Mouse (Mus musculus): ENCODE measurements around the gene Nsl1. TPM values are rescaled to one million over a fixed set of nuclear protein-coding genes. Genes with fewer than 3 reads are reported as not detected.
A peak's percentile ranks its signal among the peaks of the same experiment; 100 is the strongest.

Nsl1 gene
- polyA plus RNA-seq, 1 experiment from 2014 or later: 15.2 TPM

- ATAC-seq (ENCODE audit: low FRiP score, low read depth): 0 out of 2 replicates have a peak, but pooled peaks have one; percentile 5
- peaks cover 10% of the 10 kb centered on the region for H3K4me1 ChIP-seq
- H3K27me3 ChIP-seq (replicated peaks): no peaks in the 10 kb centered on the region
- peak overlapping the region; percentile 85 for H3K4me3 ChIP-seq
- peaks cover 9% of the 10 kb centered on the region for H3K36me3 ChIP-seq
- no peak overlapping the region for H3K27ac ChIP-seq
- H3K9me3 ChIP-seq: no peaks in the 10 kb centered on the region
- H3K9ac ChIP-seq: peak overlapping the region; percentile 72
- WGBS: 8% methylated on average over 15 of the region's 15 CpGs
- H3K4me2 ChIP-seq (replicated peaks): peak overlapping the region; percentile 92
These were observed 501 bp upstream of the Nsl1 start for GRCm38 (mm10) chr1:191062241-191062780.

- H3K4me3 ChIP-seq: peak overlapping the region; percentile 85
- H3K27ac ChIP-seq: no peak overlapping the region
- peak overlapping the region; percentile 72 for H3K9ac ChIP-seq
- peak overlapping the region; percentile 92 for H3K4me2 ChIP-seq (replicated peaks)
- WGBS: 62% methylated on average over 9 of the region's 9 CpGs
- no peaks in the 10 kb centered on the region for H3K9me3 ChIP-seq
- H3K36me3 ChIP-seq: peaks cover 18% of the 10 kb centered on the region
- H3K4me1 ChIP-seq: peaks cover 10% of the 10 kb centered on the region
- ATAC-seq (ENCODE audit: low FRiP score, low read depth): no peak
- no peaks in the 10 kb centered on the region for H3K27me3 ChIP-seq (replicated peaks)
These were observed 888 bp downstream of the Nsl1 start for GRCm38 (mm10) chr1:191063700-191064099.

GRCm38 (mm10) chr1:191064535-191064934 lies 1.7 kb downstream of the Nsl1 start:
- WGBS: 88% methylated on average over 2 of the region's 2 CpGs
- no peak for ATAC-seq (ENCODE audit: low FRiP score, low read depth)
- no peak overlapping the region for H3K9ac ChIP-seq

GRCm38 (mm10) chr1:191065188-191065587 lies 2.4 kb downstream of the Nsl1 start:
- H3K4me1 ChIP-seq: peaks cover 10% of the 10 kb centered on the region
- no peaks in the 10 kb centered on the region for H3K9me3 ChIP-seq
- H3K36me3 ChIP-seq: peaks cover 30% of the 10 kb centered on the region
- H3K4me3 ChIP-seq: no peak overlapping the region
- no peak for ATAC-seq (ENCODE audit: low FRiP score, low read depth)
- WGBS: 83% methylated on average over 4 of the region's 4 CpGs
- H3K27me3 ChIP-seq (replicated peaks): no peaks in the 10 kb centered on the region
- no peak overlapping the region for H3K4me2 ChIP-seq (replicated peaks)
- H3K9ac ChIP-seq: no peak overlapping the region
- no peak overlapping the region for H3K27ac ChIP-seq

More at GRCm38 (mm10) chr1:191064535-191064934, 1.7 kb downstream of the Nsl1 start:
- H3K27me3 ChIP-seq (replicated peaks): no peaks in the 10 kb centered on the region
- H3K36me3 ChIP-seq: peaks cover 25% of the 10 kb centered on the region
- peaks cover 10% of the 10 kb centered on the region for H3K4me1 ChIP-seq
- no peak overlapping the region for H3K27ac ChIP-seq
- H3K4me2 ChIP-seq (replicated peaks): no peak overlapping the region
- no peak overlapping the region for H3K4me3 ChIP-seq
- H3K9me3 ChIP-seq: no peaks in the 10 kb centered on the region

GRCm38 (mm10) chr1:191068377-191068776 lies 5.6 kb downstream of the Nsl1 start:
- Histone ChIP-seq H3K4me2 (replicated peaks) (no peak overlapping the region), H3K9ac (no peak overlapping the region), H3K4me1 (peaks cover 7% of the 10 kb centered on the region), H3K36me3 (peaks cover 60% of the 10 kb centered on the region), H3K4me3 (no peak overlapping the region), H3K9me3 (no peaks in the 10 kb centered on the region), H3K27ac (no peak overlapping the region), H3K27me3 (replicated peaks) (no peaks in the 10 kb centered on the region)
- ATAC-seq (ENCODE audit: low FRiP score, low read depth): no peak
- 87% methylated on average over 5 of the region's 5 CpGs for WGBS

GRCm38 (mm10) chr1:191070259-191070658 lies 7.4 kb downstream of the Nsl1 start:
- no peaks in the 10 kb centered on the region for H3K27me3 ChIP-seq (replicated peaks)
- H3K4me2 ChIP-seq (replicated peaks): no peak overlapping the region
- 83% methylated on average over 4 of the region's 4 CpGs for WGBS
- no peak for ATAC-seq (ENCODE audit: low FRiP score, low read depth)
- no peak overlapping the region for H3K4me3 ChIP-seq
- H3K36me3 ChIP-seq: peaks cover 67% of the 10 kb centered on the region
- no peaks in the 10 kb centered on the region for H3K9me3 ChIP-seq
- no peak overlapping the region for H3K27ac ChIP-seq
- no peaks in the 10 kb centered on the region for H3K4me1 ChIP-seq
- no peak overlapping the region for H3K9ac ChIP-seq

- Histone ChIP-seq H3K4me2 (replicated peaks) (no peak overlapping the region), H3K4me3 (no peak overlapping the region), H3K27ac (no peak overlapping the region), H3K27me3 (replicated peaks) (no peaks in the 10 kb centered on the region), H3K4me1 (no peaks in the 10 kb centered on the region), H3K36me3 (peaks cover 60% of the 10 kb centered on the region), H3K9me3 (no peaks in the 10 kb centered on the region), H3K9ac (no peak overlapping the region)
- 90% methylated on average over 6 of the region's 6 CpGs for WGBS
- ATAC-seq (ENCODE audit: low FRiP score, low read depth): no peak
These were observed 8.8 kb downstream of the Nsl1 start for GRCm38 (mm10) chr1:191071613-191072012.

- no peak overlapping the region for H3K4me3 ChIP-seq
- no peak for ATAC-seq (ENCODE audit: low FRiP score, low read depth)
- no peaks in the 10 kb centered on the region for H3K9me3 ChIP-seq
- H3K4me2 ChIP-seq (replicated peaks): no peak overlapping the region
- peaks cover 67% of the 10 kb centered on the region for H3K36me3 ChIP-seq
- H3K27me3 ChIP-seq (replicated peaks): no peaks in the 10 kb centered on the region
- no peak overlapping the region for H3K9ac ChIP-seq
- 94% methylated on average over 16 of the region's 16 CpGs for WGBS
- no peak overlapping the region for H3K27ac ChIP-seq
- H3K4me1 ChIP-seq: no peaks in the 10 kb centered on the region
These were observed 9.6 kb downstream of the Nsl1 start for GRCm38 (mm10) chr1:191072329-191072913.

- Histone ChIP-seq H3K9me3 (no peaks in the 10 kb centered on the region), H3K9ac (no peak overlapping the region), H3K36me3 (peaks cover 67% of the 10 kb centered on the region), H3K4me1 (no peaks in the 10 kb centered on the region), H3K27me3 (replicated peaks) (no peaks in the 10 kb centered on the region), H3K27ac (no peak overlapping the region), H3K4me3 (no peak overlapping the region), H3K4me2 (replicated peaks) (no peak overlapping the region)
- WGBS: 87% methylated on average over 6 of the region's 6 CpGs
- no peak for ATAC-seq (ENCODE audit: low FRiP score, low read depth)
These were observed 10.2 kb downstream of the Nsl1 start for GRCm38 (mm10) chr1:191073001-191073400.

GRCm38 (mm10) chr1:191073486-191073885 lies 10.7 kb downstream of the Nsl1 start:
- Histone ChIP-seq H3K4me1 (no peaks in the 10 kb centered on the region), H3K36me3 (peaks cover 66% of the 10 kb centered on the region), H3K27me3 (replicated peaks) (no peaks in the 10 kb centered on the region), H3K9ac (no peak overlapping the region), H3K9me3 (no peaks in the 10 kb centered on the region), H3K27ac (no peak overlapping the region), H3K4me2 (replicated peaks) (no peak overlapping the region), H3K4me3 (no peak overlapping the region)
- no peak for ATAC-seq (ENCODE audit: low FRiP score, low read depth)
- WGBS: 89% methylated on average over 4 of the region's 4 CpGs

GRCm38 (mm10) chr1:191075199-191075883 lies 12.5 kb downstream of the Nsl1 start:
- H3K9me3 ChIP-seq: no peaks in the 10 kb centered on the region
- no peaks in the 10 kb centered on the region for H3K4me1 ChIP-seq
- no peak overlapping the region for H3K27ac ChIP-seq
- WGBS: 78% methylated on average over 10 of the region's 10 CpGs
- no peak overlapping the region for H3K9ac ChIP-seq
- H3K4me2 ChIP-seq (replicated peaks): no peak overlapping the region
- no peak overlapping the region for H3K4me3 ChIP-seq
- peaks cover 58% of the 10 kb centered on the region for H3K36me3 ChIP-seq
- no peaks in the 10 kb centered on the region for H3K27me3 ChIP-seq (replicated peaks)
- no peak for ATAC-seq (ENCODE audit: low FRiP score, low read depth)

GRCm38 (mm10) chr1:191083230-191083629 lies 20.4 kb downstream of the Nsl1 start:
- Histone ChIP-seq H3K4me2 (replicated peaks) (no peak overlapping the region), H3K27ac (no peak overlapping the region), H3K9ac (no peak overlapping the region), H3K27me3 (replicated peaks) (no peaks in the 10 kb centered on the region), H3K36me3 (peaks cover 31% of the 10 kb centered on the region), H3K9me3 (no peaks in the 10 kb centered on the region), H3K4me3 (no peak overlapping the region), H3K4me1 (no peaks in the 10 kb centered on the region)
- ATAC-seq (ENCODE audit: low FRiP score, low read depth): no peak
- 97% methylated on average over 8 of the region's 8 CpGs for WGBS
